Mouse (Mus musculus) small intestine, adult 2 months (tissue): ENCODE measurements around the gene Bbs9.

Source experiments
- CTCF ChIP-seq: fragments of 200-500 bp; IDR thresholded peaks from 2 replicates; pipeline ENCODE4 v1.5.1; 2012; ENCODE audit warnings: low read depth, mild to moderate bottlenecking, control low read depth, inconsistent platforms, low read length, moderate library complexity, mixed read lengths; ENCODE audit not compliant: insufficient replicate concordance, insufficient read length; ENCODE audit errors: extremely low read depth
- POLR2A ChIP-seq: fragments of 200-500 bp; IDR thresholded peaks from 2 replicates; pipeline ENCODE4 v1.6.1; 2012; ENCODE audit warnings: low read depth, mild to moderate bottlenecking, control low read depth, inconsistent platforms, low read length, moderate library complexity

DNA sequence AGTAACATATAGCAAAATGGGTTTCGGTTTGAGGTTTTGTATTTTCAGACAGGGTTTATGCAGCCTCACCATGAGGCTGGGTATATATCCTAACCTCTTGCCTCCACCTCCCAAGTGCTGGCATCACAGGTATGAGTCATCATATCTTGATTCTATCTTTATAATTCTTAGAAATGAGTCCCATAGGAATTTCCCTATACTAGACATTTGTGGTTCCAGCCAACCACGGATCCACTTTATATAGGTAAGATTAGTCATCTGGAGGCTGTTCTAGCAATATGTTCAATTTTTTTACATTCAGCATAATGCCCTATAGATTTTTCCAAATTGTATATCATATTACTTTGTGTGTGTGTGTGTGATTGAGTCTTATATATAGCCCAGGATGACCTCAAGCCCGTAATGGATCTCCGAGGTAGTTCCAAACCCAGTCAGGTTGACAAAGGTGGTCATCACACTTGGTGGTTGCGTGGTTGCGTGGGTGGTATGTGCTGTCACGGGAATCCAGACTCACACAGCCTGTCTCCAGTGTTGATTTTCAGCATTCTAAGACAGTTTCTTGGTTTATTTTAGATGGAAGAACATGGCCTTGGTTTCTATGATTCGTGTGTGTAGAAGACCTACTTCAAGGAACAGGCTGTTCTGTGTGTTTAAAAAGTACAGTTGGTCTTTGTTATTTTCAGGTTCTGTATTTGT, 8.5 kb downstream of the Bbs9 start:
- TF ChIP-seq CTCF (no peak), POLR2A (no peak)
